Mouse (Mus musculus) frontal cortex, postnatal 25 days (tissue): ENCODE results near the gene Capn7.

Source experiments
- DNase-seq, 2 experiments: peaks; one replicate each; pipeline ENCODE4 v3.0.0; 2022; ENCODE audit warnings: low spot score in 2 of 2

The Capn7 gene

DNA sequence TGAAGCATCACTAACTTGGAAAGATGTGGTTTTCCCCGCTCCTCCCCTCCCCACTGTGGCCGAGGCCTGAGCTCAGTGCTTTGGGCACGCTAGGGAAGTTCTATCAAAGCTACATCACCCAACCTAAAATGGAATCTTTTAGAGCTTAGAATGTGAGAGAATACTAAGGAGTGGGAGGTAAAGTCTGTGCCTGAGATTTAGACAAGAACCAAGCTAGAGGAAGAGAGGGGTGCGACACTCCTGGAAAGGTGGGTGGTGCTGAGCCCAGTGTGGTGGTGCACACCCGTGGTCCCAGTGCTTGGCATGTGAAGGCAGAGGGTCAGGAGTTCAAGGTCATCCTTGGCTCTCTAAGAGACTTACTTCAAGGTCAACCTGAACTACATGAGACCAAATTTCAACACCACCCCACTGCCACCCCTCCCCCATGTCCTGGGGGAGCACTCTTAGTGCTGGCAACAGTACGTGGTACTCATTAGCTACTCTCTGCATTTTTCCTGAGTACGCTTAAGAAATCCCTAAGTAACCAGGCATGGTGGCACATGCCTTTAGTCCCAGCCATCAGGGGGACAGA, 59.3 kb downstream of the Capn7 start:
- no peak for DNase-seq

DNA sequence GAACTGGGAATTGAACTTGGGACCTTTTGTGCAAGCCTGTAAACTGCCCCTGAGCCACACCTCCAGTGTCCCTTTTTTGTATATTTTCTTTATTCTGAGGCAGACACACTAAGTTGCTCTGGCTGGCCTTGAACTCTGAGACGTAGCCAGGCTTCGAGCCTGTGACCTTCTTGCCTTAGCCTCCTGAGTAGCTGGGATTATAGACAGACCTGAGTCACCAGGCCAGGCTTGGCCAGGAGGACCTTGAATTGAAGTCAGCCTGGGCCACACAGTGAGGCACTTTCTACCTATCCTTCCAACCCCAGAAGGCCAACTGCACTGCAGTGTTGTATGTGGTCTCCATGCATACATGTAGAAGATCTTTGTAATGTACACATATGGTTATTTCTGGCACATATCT, 60.0 kb downstream of the Capn7 start:
- no peak for DNase-seq

DNA sequence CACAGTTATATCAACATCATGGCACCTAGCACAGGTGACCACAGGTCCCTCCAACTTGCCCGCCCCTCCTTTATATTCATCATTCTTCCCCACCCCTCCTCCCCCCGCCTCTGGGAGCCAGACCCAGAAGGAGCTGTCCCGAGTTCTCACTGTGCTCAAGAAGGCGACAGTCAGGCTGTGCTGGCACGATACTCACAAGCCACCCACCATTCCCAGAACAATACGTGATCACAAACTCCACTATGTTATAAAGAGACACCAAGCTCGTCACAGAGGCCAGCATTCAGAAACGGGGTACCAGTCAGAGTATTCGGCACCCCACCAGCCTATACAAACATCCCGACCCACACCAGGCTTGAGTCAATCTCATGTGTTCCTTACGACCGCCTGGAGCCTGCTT, 60.9 kb downstream of the Capn7 start:
- DNase-seq = no peak

DNA sequence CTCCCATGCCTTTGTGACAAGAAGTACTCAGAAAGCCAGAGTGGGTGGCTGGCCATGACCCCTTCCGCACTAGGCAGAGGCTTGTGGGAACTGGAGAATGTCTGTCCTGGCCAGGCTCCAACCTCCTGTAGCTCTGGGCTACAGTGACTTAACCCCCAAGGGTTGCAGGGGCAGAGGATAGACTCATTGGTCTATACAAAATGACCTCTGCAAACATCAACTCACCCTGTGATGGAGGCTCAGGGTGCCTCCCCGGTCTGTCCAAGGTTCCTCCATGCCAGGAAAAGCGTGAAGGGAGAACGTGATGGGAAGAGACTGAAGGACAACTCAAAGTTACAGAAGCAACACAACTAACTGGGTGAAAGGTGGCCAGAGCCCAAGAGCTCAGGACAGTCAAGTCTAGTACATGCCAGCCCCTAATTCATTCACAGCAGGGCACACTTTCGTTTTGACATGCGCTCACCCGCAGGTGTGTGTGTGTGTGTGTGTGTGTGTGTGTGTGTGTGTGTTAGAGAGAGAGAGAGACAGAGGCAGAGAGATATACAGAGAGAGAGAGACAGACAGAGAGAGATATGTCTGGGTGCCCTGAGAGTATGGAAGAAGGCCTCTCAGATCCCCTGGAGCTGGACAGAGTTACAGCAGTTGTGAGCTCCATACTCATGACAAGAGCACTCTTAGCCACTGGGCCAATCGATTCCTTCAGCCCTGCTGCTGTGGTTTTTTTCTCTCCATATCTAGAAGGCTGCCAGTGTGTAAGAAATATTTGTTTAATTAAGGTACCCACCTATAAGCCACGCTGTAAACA, 61.6 kb downstream of the Capn7 start:
- no peak for DNase-seq

DNA sequence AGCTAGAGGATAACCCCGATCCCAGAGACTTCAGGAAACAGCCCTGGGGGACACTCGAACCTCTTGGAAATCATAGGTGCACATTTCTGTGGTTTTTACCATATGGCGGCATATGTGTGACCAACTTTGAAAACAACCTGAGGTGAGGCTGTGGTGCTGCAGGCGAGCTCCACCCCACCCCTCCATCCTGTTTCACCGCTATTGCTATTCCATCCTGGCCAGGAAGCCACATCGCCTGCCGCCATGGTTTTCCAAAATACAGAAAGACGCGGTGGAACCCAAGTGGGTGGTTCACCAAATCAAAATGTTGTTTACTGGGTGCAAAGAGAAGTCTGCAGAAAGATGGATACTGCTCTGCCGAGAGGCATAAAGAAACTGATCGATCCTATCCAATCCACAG, 62.4 kb downstream of the Capn7 start:
- DNase-seq = no peak

DNA sequence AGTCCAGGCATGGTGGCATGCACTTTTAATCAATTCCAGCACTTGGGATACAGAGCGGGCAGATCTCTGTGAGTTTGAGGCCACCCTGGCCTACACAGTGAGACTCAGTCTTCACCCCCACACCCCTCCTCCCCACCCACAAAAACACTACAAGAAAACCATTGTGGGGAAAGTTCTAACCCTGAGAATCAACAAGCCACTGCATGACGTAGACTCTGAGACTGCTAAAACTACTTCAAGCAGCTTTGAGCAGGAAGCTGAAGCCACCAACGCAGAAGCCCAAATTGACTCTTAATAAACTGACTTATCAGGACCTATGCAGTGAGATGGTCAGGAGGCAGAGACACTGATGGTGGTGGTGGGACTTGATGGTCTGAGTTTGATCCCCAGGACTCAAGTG, 62.8 kb downstream of the Capn7 start:
- no peak for DNase-seq

DNA sequence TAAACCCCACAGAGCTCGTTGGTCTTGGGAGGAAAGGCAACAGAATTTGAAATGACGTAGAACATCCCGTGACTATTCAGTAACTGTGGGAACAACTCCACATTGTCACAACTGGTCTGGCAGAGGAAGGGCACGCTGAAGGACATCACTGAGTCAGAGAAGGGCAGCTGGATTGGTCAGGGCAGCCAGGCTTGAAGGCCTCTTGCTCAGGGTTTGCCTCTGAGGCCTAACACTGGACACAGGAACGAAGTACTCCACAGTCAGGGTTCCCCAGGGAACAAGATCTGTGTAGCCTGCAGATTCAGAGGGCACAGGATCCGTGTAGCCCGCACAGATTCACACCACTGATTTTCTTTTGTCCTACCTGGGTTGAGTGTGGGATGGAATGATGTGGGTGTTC, 63.8 kb downstream of the Capn7 start:
- DNase-seq = no peak

DNA sequence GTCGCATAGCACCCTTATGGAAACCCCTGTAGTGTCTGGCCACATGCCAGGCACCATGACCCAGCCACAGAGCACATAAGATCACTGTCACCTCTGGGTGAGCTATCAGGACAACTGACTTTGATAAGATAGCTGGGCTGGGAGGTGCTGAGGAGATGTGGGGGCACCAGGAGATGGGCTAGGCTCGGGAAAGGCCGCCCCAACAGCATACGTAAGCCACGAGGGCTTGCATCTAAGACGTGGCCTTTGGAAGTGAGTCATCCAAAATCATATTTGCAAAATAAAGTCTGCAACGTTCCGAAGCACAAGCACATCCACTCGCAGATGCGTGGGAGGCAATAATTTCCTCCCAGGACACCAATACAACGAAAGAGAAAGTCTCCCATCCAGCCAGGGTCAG, 64.5 kb downstream of the Capn7 start:
- DNase-seq = no peak

DNA sequence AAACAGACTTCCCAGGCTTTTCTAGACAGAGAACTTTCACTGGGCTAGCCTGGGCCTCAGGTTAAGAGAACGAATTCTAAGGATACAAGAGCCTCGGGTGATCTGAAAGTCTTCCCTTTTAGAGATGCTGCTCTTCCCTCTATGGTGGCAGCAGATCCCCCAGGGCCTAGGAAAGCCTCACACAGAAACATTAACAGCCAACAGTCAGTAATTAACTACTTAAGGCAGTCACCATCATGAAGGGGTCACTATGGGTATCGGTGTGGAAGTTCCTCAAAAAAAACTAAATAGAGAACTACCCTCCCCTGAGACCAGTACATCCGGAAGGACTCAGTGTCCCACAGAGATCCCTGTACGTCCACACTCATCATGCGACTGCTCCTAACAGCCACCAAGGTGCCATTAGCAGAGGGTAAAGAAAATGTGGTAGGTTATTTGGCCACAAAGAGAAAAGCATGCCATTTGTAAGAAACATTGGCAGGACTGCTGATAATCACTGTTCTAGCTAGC, 65.5 kb downstream of the Capn7 start:
- DNase-seq = no peak

DNA sequence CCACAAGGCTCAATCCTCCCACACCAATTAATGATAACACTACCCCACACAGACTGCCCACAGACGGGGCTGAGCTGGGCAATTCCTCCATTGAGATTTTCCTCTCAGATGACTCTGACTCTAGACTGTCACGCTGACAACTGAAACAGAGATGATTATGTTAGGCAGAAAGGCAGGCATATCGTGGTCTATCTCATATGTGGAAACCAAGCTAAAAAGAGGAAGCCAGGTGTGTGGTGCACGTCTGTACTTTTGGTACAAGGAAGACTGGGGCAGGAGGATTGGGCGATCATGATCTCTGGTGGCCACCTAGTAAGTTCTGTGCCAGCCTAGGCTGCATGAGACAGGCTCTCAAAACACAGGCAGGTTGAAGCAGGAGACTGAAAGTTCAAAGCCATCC, 66.3 kb downstream of the Capn7 start:
- no peak for DNase-seq

DNA sequence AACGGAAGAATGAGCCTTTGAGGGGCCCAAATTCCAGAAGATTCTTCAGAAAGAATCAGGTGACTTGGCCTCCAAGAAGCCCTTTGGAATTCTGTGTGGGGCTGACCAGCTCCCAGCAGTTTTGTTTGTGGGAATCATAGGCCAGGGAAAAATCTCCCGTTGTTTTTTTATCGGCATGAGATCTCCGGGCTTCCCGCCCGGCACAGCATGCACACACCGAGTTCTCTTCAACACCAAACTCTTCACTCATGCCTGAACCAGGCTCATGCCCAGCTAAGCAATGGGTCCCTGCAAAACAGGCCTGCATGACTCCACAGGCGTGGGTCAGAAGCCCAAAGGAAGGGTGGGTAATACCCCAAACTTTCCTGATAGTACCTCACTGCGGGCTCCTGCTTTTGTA, 67.1 kb downstream of the Capn7 start:
- DNase-seq = no peak

DNA sequence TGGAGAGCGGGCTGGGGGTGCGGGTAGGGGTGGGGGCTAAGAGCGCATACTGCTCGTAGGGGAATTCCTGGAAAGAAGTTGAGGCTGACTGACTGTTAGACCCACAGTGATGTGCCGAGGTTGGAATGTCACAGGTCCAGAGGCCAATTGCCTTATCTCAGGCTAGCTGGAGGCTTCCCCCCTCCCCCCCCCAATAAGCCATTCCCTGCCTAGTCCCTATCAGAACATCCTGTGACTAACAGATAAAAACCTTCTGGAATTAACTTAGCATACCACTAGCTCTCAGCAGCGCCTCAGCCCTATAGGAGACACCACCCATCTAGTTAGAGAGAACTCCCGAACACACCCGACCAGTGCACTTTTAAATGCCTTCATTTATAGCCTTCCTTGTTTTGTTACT, 67.6 kb downstream of the Capn7 start:
- no peak for DNase-seq

DNA sequence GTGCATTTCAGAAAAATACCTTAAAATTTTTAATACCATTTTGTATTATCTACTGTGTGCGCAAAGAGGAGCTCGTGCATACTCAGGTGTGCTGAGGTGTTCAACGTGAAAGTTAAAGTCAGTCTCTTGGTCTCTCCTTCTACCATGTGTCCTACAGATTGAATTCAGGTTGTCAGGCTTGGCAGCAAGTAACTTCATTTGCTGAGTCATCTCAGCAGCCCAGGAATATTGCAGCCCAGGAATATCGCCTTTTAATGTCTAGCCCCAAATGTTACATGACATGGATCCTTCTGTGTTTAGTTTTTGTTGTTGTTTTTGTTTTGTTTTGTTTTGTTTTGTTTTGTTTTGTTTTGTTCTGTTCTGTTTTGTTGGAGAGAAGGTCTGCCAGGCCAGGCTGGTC, 68.2 kb downstream of the Capn7 start:
- no peak for DNase-seq

DNA sequence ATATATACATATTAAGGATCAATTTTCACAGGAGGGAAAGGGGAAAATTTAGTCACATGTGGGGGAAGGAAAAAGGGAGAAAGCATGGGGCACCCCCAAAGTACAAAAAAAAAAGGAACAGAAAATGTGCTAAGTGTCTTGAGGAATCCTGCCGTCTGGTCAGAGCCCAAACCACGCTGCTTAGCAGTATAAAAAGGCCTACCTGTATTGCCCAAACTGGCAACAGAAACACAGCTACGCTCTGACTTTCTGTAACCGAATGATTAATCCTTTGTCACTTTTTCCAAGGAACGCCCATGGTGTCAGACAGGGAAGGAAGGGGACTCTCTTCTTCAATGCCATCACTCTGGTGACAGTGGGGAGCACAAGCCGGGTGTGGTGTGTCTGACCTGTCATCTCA, 69.2 kb downstream of the Capn7 start:
- DNase-seq = no peak

DNA sequence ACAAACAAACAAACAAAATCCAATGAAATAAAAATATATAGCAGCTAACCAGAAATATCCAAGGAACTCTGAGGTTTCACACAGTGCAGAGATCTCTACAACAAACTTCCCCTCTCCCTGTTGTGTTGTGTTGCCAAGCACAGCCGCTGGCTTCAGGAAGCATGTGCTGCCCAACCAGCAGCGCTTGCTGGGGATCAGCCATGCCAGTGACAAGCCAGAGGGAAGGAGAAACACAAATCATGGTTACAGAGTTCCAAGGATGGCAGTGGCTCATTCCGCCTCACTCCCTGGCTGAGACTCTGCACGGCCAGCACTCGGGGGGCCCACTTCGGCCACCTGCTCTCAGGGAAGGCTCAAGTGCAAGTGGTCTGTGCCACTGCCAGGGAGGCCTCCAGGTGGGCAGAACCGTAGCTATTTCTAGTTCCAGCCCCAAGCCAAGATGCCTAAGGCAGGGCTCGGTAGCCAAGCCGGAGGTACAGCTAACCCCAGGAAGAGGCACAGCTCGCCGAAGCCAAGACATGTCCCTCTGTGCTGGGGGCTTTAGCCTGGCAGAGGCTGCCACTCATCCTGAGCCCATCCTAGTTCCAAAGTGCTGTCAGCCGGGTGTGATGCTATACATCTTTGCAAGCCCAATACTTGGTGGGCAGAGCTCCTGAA, 69.8 kb downstream of the Capn7 start:
- no peak for DNase-seq

DNA sequence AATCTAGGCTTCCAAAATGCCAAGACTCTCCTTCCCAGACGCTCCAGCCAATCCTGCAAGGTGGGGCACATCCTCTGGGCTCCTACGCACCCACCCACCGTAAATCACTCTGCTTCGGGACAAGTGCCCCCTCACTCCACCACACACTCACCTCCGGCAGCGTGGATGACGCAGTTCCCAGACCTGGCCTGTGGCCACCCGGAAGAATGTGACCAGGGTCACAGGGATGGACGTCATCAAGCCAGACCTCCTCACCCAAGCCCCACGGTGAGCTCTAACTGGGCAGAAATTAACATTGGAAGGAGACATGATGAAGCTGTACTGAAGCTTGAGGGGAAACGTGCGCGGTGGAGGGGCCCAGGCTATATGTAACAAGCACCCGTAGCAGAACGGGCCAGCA, 70.8 kb downstream of the Capn7 start:
- DNase-seq = no peak

DNA sequence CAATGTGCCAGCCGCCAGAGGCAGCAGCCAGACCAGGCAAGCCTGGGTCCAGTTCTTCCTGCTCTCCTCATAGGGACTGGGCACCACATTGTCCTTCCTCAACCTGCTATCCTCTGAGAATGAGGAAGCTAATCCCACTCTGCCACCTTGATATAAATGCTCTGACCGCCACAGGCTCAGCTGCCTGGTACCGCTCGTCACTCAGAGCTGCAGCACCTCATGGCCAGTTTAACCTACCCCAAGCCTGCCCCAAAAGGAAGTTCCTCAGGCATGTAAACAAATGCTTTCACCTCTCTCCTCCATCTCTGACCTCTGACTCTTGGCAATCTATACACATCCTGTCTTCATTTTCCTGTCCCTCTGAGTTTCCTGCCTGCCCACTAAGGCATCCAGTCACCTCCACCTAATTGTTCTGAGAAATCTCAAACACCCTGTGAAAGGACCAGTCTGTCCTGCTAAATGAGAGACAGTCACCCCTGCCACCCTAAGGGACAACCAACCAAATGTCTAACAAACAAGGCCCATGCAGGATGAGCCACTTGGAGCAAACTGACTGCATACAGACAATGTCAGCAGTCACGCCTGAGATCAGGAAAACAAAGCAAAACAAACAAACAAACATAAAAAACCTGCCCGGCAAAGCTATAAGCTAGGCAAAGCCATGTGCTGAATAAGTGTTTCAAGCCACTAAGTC, 71.6 kb downstream of the Capn7 start:
- DNase-seq = no peak

DNA sequence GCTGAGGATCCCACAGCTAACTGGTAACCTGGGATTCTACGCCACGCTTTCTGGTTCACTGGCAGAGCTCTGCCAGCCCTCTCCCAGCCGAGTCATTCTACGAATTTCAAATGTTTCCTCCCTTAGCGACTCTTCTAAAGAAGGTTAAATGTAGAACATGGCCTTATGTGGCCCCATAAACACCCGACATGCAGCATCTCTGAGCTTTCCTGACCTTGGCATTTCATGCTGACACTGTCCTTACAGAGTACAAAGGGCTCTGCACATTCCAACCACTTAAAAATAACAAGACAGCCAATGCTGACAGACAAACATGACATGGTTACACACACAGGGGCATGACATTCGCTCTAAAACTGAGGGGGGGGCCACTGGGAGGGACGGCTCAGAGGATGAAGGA, 72.2 kb downstream of the Capn7 start:
- DNase-seq = no peak

DNA sequence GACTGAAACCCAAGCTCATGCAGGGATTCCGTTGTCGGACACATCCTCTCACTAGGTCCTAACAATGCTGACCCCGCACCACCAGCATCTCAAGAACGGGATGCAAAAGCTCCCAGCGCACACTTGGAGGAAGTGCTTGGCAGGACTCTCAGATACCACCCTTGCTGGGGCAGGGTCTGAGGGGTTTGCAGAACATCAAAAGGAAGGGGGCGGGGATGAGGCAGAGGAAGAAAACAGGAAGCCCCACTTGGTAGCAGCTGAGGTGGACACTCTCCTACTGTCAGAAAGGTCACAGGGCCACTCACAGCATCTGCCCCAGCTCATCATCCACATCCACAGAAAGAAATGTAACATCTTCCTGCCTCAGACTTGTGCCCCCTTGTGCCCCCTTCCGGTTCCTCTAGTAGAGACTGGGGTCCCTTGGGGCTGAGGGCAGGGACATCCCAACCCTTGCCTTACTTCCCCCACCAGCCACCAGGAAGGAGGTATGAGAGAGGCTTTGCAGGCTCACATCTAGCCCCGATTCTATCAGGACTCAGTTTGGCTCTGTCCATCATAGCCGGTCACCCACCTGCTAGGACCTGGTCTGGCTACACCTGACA, 73.8 kb downstream of the Capn7 start:
- DNase-seq = no peak

DNA sequence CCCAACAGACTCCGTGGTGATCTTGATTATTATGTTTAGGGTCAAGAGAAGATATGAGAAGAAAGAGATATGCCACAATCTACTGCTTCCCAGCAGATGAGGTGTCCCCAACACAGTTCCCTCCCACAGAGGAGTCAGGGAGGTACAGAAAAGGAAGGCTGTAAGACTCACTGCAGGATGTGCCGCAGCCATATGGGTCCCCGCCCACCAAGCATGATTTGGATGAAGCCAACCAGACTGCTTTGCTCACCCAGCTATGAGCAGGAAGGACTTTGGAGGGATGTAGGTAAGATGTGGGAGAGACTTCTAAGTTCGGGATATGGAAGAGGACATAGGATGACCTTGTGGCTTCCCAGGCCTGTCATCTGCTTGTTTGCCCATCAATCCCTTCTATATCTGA, 74.3 kb downstream of the Capn7 start:
- DNase-seq = peak in 1 of 2 experiments; percentile 48

DNA sequence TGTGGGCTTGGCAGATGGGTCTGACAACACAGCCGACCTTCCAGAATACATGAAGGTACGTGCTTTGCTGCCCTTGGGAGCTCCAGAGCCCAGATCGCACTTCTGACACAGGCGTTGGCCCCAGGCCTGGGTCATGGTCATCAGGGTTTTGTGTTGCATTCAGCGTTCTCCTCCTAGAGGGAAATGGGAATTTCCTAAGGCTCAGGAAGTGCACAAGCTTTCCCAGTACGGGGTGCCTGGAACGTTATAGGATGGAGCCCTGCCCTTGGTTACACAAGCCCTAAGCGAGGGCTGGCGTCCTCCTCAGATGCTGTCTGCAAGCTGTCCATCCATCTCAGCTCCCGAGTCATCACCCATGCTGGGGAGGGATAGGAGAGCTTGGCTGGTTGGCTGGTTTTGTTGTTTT, 76.2 kb downstream of the Capn7 start:
- no peak for DNase-seq

DNA sequence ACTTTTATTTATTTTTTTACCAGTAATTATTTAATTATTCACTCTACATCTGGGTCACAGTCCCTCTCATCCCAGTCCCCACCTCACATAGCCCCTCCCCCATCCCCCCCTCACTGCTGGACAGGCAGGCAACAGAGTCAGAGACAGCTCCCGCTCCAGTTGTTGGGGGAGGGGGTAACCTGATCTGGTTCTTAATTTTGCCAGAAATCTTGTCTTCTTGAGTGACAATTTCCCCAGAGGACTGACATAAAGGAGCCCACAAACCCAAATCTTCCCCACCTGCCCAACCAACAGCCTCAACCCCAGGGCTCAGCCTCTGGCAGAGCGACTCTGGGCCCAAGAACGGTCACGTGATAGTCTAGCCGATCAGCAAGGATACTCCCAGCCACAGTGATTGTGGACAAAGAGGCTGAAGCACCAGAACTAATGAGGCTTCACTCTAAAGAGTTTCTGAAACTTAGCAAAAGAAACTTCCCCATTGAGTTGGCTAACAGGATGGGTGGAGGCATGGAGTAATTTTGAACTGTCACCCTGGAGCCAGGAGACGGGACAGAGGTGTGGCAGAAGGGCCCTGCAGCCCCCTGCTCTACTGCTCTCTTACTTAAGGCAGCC, 77.1 kb downstream of the Capn7 start:
- DNase-seq = no peak
